Mouse (Mus musculus): ENCODE data around the gene Ankrd36. TPM values are rescaled to one million over a fixed set of nuclear protein-coding genes. Genes with fewer than 3 reads are reported as not detected.
"Not testable (repeated sequence)": the region's sequence is repeated elsewhere in the genome, so short reads cannot be mapped to it uniquely, and the experiment has no call there.

Gene Ankrd36
- total RNA-seq, 2 experiments from 2014 or later = 4.6 TPM; not detected in 1

DNA sequence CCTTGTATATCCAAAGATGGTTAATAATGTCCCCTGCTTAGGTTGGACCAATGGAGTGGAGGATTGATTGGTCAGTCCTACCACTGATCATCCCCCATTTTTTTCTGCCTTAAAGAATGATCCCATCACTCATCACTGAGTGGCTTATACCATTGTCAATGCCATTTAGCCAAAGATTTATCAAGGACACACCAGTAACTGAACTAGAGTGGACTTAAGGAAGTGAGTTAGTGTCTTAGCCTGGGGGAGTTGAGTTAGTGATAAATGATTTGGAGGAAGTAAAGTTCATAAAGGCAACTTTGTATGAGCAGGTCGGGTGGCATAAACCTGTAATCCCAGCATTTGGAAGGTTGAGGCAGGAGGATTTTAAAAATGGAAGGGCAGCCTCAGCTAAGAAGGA lies 26.2 kb upstream of the Ankrd36 start:
- no peak for ATAC-seq (replicated peaks; ENCODE audit: low FRiP score, poor library complexity, severe bottlenecking)

- ATAC-seq (replicated peaks; ENCODE audit: low FRiP score, poor library complexity, severe bottlenecking) = not testable (repeated sequence)
Measured at GRCm38 (mm10) chr11:5544709-5545108, 24.8 kb upstream of the Ankrd36 start.

DNA sequence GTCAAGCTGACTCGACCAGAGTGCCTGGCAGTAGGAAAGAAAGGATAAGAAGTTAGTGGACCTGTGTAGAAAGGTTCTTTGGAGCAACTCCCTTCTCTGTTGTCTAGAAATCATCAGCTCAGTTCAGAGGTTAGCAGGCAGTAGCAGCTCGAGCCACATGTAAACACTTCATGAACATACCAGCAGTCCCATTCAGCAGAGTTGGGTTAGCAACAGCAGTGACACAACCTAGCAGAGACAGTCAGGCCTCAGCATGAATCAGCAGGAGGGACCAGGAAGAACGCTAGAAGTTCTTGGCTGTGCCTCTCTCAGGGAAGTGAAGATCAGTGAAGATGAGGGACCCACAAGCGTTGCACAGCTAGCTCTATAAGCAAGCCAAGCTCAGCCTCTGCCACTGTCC lies 24.0 kb upstream of the Ankrd36 start:
- ATAC-seq (replicated peaks; ENCODE audit: low FRiP score, poor library complexity, severe bottlenecking) = no peak

DNA sequence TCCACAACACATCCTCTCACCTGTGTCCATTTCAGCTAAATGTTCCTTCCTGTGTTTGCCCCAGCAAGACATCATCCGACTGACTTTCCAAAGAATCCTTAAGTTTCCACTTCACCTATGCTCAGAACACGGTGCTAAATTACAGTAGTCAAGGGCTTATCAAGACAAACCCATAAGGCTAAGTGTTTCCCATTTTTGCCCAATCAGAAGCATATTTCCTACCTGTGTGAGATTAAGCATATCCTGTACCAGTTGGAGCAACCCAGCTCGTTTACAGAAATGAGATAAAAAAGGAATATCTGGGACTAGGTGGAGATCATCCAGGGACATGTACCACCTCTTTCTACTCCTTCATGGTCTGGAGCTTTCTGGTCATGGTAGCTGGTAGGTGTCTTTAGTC lies 22.8 kb upstream of the Ankrd36 start:
- no peak for ATAC-seq (replicated peaks; ENCODE audit: low FRiP score, poor library complexity, severe bottlenecking)

DNA sequence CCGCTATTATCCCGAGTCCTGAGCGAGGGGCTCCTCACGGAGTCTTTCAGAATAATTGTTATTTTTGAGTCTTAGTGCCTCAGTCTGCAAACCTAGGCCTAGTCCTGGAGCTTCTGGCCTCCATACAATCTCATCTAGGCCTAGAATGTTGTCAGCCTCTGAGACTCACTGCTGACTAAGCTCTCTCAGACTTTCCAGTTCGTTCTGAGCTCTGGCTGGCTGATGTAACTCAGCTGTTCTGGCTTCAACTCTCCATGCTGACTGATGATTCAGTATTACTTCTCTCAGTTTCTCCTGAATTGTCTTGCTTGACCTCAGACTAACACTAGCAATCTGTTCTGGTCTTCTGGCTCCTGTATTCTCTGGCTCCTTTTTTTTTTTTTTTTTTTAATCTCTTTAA lies 18.1 kb upstream of the Ankrd36 start:
- ATAC-seq (replicated peaks; ENCODE audit: low FRiP score, poor library complexity, severe bottlenecking) = no peak

DNA sequence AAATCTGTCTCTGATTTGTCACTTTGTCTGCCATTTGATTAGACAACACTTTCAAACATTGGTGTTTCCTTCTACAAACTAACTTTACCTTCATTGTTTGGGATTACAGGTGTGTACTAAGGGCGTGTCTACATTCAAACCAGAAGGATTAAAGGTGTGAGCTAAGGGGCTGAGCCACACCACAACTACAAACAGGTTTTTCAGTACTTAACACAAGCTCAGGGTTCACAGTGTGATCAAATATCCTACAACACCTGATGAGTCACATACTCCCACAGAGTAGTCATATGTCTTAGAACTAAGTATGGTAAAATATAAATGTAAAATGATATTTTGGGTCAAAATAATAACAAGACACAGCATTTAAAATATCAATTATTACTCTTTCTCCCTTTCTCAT lies 17.6 kb upstream of the Ankrd36 start:
- no peak for ATAC-seq (replicated peaks; ENCODE audit: low FRiP score, poor library complexity, severe bottlenecking)

DNA sequence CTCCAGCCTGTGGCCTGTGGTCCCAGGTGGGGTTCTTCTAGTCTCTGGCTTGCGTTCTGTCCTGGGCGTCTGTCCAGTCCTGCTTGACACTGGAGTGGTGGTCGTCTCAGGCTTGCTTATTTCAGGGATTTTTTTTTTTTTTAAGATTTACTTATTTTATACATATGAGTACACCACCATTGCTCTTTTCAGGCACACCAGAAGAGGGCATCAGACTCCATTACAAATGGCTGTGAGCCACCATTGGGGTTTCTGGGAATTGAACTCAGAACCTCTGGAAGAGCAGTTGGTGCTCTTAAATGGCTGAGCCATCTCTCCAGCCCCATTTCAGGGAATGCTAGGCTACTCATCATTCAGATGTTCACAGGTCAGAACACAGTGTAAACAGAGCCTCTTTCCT lies 9.2 kb upstream of the Ankrd36 start:
- no peak for ATAC-seq (replicated peaks; ENCODE audit: low FRiP score, poor library complexity, severe bottlenecking)

- ATAC-seq (replicated peaks; ENCODE audit: low FRiP score, poor library complexity, severe bottlenecking) = no peak
Measured at GRCm38 (mm10) chr11:5562625-5563268, 6.7 kb upstream of the Ankrd36 start.

DNA sequence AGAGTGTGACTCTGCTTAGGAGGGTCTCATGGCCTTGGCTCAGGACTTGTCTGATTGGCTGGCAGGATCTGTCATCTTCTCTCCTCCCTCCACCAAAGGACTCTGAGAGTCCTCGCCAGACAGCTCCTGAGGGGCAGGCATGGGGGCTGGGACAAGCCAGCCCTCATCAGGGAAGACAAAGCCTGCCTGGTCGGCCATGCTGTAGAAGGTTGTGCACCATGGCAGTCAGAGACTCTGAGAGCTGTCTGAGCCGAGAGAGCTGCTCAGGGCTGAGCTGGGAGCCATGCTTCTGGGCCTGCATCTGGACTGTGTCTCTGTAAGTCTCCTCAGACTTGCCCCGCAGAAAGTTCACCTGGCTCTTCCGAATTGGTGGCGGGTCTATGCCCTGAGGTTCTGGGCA lies 5.6 kb upstream of the Ankrd36 start:
- no peak for ATAC-seq (replicated peaks; ENCODE audit: low FRiP score, poor library complexity, severe bottlenecking)

DNA sequence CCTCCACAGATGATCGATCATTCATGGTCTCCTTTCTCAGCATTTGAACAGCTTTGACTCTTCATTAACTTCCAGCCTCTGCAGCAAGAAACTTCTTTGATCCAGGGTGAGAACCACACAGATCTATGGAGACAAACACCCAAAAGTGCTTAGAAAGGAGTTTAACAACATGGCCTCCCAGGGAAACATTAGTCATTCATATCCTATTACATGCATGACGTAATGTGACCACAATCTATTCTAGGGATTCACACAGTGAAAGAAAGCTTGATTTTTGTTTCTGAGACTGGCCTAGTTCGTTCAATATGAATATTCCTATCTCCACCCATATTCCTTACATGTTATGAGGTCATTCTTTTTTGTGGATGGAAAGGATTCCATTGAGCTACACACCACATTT lies 3.9 kb upstream of the Ankrd36 start:
- no peak for ATAC-seq (replicated peaks; ENCODE audit: low FRiP score, poor library complexity, severe bottlenecking)

DNA sequence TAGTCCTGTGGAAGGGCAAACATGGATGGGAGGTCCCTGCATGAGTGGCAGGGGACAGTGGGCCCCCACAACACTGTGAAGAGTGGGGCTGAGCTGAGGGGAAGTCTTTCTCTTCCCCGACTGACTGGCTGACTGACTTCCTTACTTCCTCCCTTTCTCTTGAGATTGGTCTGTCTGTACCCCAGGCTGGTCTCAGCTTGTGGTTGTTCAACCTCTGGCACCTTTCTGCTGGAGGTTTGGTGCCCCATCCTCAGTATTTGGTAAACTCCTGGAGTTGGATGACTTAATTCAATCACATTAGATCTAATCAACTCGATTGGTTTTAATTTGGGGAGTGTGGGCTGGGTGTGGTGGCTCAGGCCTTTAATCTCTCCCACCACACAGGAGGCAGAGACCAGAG lies 3.0 kb upstream of the Ankrd36 start:
- no peak for ATAC-seq (replicated peaks; ENCODE audit: low FRiP score, poor library complexity, severe bottlenecking)

GRCm38 (mm10) chr11:5567654-5568053 lies 1.8 kb upstream of the Ankrd36 start:
- ATAC-seq (replicated peaks; ENCODE audit: low FRiP score, poor library complexity, severe bottlenecking) = no peak

- ATAC-seq (replicated peaks; ENCODE audit: low FRiP score, poor library complexity, severe bottlenecking) = no peak
Measured at GRCm38 (mm10) chr11:5568082-5568481, 1.4 kb upstream of the Ankrd36 start.

GRCm38 (mm10) chr11:5571856-5572255 lies 2.4 kb downstream of the Ankrd36 start:
- ATAC-seq (replicated peaks; ENCODE audit: low FRiP score, poor library complexity, severe bottlenecking) = peak; percentile 62

DNA sequence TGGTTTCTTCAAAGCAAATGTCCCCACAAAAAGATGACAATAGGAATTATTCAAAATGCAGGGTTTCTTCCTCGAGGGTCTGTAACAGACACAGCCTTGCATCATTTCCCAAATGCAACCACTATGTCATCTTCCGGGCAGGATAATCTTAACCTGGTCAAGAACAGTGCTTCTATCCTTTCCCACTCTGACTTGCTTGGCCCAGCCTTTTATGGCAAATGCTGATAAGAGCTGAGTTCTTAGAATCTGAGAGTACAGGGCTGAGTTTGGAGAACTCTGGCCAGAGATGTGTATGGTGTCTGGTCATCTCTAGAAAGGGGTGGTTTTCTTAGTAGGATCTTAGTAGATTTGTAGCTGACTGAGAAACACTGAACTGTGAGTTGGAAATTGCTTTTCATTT lies 4.3 kb downstream of the Ankrd36 start:
- ATAC-seq (replicated peaks; ENCODE audit: low FRiP score, poor library complexity, severe bottlenecking) = peak; percentile 82

GRCm38 (mm10) chr11:5575046-5575445 lies 5.6 kb downstream of the Ankrd36 start:
- 0 out of 2 replicates have a peak, but pooled peaks have one; percentile 50 for ATAC-seq (replicated peaks; ENCODE audit: low FRiP score, poor library complexity, severe bottlenecking)

- no peak for ATAC-seq (replicated peaks; ENCODE audit: low FRiP score, poor library complexity, severe bottlenecking)
Measured at GRCm38 (mm10) chr11:5592336-5592735, 22.9 kb downstream of the Ankrd36 start.

DNA sequence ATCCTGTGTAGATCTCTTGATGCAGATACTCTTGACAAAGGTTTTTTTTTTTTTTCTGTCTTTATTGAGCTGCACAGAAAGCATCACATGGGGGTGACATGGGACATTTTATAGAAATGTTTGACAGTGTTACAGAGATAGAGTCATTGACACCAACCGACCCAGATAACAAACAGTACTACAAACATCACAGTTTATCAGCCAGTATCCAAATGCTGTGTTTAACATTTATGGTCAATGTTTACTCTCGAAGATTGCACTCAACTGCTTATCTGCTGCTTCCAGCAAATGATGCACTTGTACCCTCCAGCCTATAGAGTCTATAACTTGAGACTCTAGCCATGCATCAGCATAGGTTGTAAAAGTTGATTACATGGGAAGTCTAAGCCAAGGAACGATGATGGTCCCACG lies 25.9 kb downstream of the Ankrd36 start:
- peak; percentile 56 for ATAC-seq (replicated peaks; ENCODE audit: low FRiP score, poor library complexity, severe bottlenecking)

DNA sequence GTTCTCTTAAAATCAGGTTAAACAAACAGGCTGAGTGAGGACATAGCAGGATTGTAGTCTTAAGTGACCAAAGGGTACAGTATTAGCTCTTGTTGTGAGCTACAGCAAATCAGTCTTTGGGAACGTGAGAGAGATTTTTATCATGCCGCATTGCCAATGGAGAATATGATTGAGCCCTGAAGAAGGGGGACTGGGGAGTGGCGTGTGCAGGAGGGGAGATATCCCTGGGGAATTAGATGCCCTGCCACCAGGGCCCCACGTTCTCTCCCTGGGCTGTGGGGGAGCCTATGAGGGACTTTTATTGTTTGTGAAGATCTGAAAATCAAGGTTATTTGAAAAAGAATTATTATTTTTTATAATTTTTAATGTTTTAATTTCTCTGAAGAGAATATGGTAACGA lies 26.3 kb downstream of the Ankrd36 start:
- peak; percentile 10; the same call in 1 of the 2 replicates for ATAC-seq (replicated peaks; ENCODE audit: low FRiP score, poor library complexity, severe bottlenecking)

DNA sequence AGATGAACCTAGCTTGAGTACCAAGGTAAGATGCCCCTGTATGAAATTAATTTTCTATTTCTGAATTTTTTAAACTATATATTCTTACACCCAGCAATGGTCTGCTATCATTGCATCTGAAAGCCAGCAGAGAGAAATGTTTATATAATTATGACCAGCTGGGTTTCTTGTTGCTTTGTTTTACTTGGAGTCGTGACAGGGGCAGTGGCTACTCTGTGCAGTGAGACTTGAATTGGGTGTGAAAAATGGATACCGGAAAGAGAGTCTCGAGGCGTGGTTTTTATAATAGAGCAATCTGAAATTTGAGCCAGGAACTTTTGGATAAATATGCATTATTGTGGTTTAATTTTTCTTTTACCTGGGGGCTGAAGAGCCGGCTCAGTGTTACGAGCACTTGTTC lies 27.3 kb downstream of the Ankrd36 start:
- no peak for ATAC-seq (replicated peaks; ENCODE audit: low FRiP score, poor library complexity, severe bottlenecking)

DNA sequence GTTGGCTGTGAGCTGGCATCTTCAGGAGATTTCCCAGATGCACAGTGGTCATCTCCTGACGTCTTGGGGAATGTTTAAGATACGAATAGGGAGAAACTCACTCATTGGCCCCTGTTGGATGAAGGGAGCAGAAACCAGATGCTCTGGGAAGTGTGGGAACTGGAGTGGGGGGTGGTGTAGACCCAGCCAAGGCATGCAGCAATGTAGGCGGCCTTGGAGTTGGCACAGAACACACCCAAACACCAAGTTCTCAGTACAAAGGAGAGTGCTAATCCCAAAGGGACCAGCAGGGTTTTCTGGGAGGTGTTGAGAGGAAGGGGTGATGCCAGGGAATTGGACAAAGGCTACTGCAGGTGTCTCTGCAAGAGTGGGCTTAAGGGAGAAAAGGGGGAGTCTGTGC lies 35.9 kb downstream of the Ankrd36 start:
- no peak for ATAC-seq (replicated peaks; ENCODE audit: low FRiP score, poor library complexity, severe bottlenecking)

DNA sequence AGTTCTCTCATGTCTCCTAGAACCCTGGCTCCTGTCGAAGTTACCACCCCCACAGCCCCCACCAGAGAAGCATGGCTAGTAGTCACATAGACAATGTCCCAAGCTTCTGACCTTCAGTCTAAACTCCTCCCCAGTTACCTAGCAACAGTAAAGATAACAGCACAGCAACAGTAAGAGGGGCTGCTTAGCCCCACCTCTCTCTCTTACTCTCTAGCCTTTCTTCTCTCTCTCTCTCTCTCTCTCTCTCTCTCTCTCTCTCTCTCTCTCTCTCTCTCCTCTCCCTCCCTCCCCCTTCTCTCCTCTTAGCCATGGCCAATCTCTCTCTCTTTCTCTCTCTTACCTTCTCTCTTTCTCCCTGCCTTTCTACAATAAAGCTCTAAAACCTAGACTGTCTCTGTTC lies 42.4 kb downstream of the Ankrd36 start:
- ATAC-seq (replicated peaks; ENCODE audit: low FRiP score, poor library complexity, severe bottlenecking) = not testable (repeated sequence)

All from erythroblast, adult 5-6 weeks (primary cell).